Mouse (Mus musculus) bone marrow macrophage, adult 2 months (primary cell): Measurements from ENCODE around the gene Mat2a.

Experiments
- CTCF ChIP-seq: IDR thresholded peaks from 2 replicates; pipeline ENCODE4 v1.5.1; 2012; ENCODE audit warnings: low read depth, mild to moderate bottlenecking, low read length, moderate library complexity
- POLR2A ChIP-seq: IDR thresholded peaks from 2 replicates; pipeline ENCODE4 v1.6.1; 2012; ENCODE audit warnings: mild to moderate bottlenecking, low read depth, low read length, borderline replicate concordance

GRCm38 (mm10) chr6:72396837-72397251 is 42.5 kb downstream of the Mat2a start:
- TF ChIP-seq CTCF, result no peak
- no peak for TF ChIP-seq POLR2A
